Mouse (Mus musculus) megakaryocyte, embryonic 14.5 days (primary cell): Measurements from ENCODE around the gene Rin3. TPM values are rescaled to one million over a fixed set of nuclear protein-coding genes. Genes with fewer than 3 reads are reported as not detected.
A peak's percentile ranks its signal among the peaks of the same experiment; 100 is the strongest.

Experiments
- H3K27me3 ChIP-seq: replicated peaks from 2 replicates; pipeline ENCODE3; 2012; ENCODE audit warnings: inconsistent platforms
- H3K36me3 ChIP-seq: replicated peaks from 2 replicates; pipeline ENCODE3; 2012; ENCODE audit warnings: low read length, inconsistent platforms, mixed read lengths
- H3K4me1 ChIP-seq: 2 replicates; pipeline ENCODE4 v1.6.1; 2012; ENCODE audit warnings: inconsistent platforms
- H3K4me3 ChIP-seq: replicated peaks from 2 replicates; pipeline ENCODE3; 2012; ENCODE audit warnings: moderate library complexity, mild to moderate bottlenecking, inconsistent platforms
- H3K9me3 ChIP-seq: 2 replicates; pipeline ENCODE4 v1.6.1; 2012; ENCODE audit warnings: inconsistent platforms
- FLI1 ChIP-seq: IDR thresholded peaks from 2 replicates; pipeline ENCODE4 v1.6.1; 2012; ENCODE audit warnings: low read length, inconsistent platforms, mixed read lengths
- GATA1 ChIP-seq: IDR thresholded peaks from 3 replicates; pipeline ENCODE4 v1.6.1; 2012; ENCODE audit warnings: mixed read lengths, low read length, inconsistent platforms, borderline replicate concordance
- polyA plus RNA-seq: library from polyadenylated mRNA; stranded (reverse); fragments of >175 nt; gene quantifications from 2 replicates; pipeline ENCODE4 v1.2.3, GENCODE M21; 2012; ENCODE audit warnings: low replicate concordance; ENCODE audit not compliant: insufficient read depth

Rin3 gene
- polyA plus RNA-seq, 1 experiment, result 117 TPM

DNA sequence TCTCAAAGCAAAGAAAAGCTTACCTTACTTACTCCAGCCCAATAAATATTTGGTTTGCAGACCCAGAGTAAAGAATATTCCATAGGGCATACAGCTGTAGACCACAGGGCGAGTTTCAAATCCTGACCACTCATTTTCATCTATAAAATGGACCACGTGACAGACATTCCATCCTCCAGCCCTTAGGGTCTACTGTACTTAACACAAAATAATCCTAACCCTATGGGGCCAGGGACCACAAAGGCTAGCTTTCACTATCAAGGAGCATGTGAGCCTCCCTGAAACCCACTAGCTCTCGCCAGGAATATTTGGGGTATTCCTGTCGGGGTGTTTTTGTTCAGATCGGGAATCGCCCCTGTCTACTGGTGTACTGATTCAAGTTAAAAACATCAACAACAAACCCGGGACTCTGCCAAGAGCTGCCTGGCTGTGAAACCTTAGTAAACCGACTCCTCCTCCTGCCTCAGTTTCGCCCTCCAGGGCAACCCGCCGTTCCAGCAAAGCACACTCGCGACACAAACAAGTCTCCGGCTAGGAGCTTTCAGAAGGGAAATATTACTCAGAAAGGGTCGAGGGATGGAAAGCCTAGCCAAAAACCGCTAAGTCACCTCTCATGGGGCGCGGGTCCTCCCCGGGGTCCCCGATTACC is 156.3 kb downstream of the Rin3 start:
- Histone ChIP-seq H3K9me3 (no peaks in the 10 kb centered on the region), H3K27me3 (peaks cover 2% of the 10 kb centered on the region), H3K4me1 (peaks cover 53% of the 10 kb centered on the region), H3K36me3 (peaks cover 5% of the 10 kb centered on the region), H3K4me3 (peak overlapping the region; percentile 93)
- TF ChIP-seq GATA1, result no peak
- no peak for TF ChIP-seq FLI1

DNA sequence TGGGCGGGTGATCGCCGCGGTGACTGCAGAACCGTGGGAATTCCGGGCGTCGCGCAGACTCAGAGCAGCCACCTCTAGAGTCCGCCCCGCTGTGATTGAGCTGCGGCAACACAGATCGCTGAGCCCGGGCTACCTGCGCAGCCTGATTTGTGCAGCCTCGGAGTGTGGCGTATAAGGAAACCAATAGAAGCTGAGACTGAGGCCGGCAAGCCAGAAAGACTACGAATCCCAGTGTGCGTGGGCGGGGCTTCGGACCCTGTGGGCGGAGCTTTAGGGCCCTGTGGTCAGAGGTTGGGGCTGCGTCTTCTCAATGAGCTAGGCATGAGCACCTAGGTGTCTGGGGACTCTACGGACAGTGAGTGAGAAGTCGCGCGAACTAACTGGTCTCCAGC is 156.8 kb downstream of the Rin3 start, which contains the start of gene Lgmn:
Gene Lgmn (minus strand): TSS at position 182 of the 392 bp plus-strand sequence.
- H3K9me3 ChIP-seq, result no peaks in the 10 kb centered on the region

More for the DNA sequence above, 156.8 kb downstream of the Rin3 start, which contains the start of gene Lgmn:
- TF ChIP-seq GATA1, result no peak
- no peak for TF ChIP-seq FLI1
- H3K36me3 ChIP-seq, result no peaks in the 10 kb centered on the region
- H3K4me3 ChIP-seq, result peak within 1 kb of the TSS; percentile 93
- peaks cover 48% of the 10 kb centered on the region for H3K4me1 ChIP-seq
- peaks cover 2% of the 10 kb centered on the region for H3K27me3 ChIP-seq

Other genes starting within 250 kb of the Rin3 start
- 0.04 TPM in 1 of 2 replicates, not detected in the other for gene Slc24a4, start 154.3 kb upstream of the Rin3 start, polyA plus RNA-seq
- 3.4 and 40.6 TPM in 2 replicates for gene Lgmn, start 156.8 kb downstream of the Rin3 start, polyA plus RNA-seq
- gene Golga5, start 186.1 kb downstream of the Rin3 start, polyA plus RNA-seq, result 1.2 and 3.4 TPM in 2 replicates